Mouse (Mus musculus) lung, adult 18-20 months (tissue): ENCODE data around the gene Tbxa2r.

Experiments
- DNase-seq, 2 experiments: peaks; one replicate each; pipeline ENCODE4 v3.0.0; 2022; ENCODE audit warnings: mixed read lengths in 2 of 2

The Tbxa2r gene

DNA sequence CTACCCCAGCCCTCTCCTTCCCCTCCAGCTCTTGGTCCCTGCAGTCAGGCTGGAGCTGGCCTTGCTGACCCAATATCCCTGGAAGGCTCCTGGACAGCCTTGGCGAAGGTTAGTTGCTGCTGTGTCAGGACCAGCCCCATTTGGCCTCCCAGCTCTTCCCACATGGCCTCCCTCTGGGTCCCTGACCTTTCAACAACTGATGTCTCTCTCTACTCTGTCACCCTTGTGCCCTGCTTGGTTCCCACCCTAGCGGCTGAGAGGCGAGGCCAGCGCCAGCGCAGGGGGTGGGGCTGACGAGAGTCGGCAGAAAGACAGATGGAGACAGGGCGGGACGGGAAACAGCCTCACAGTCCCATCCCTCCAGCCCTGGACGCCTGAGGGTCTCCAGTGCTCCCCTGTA, at the start of gene Tbxa2r:
Gene Tbxa2r (plus strand): TSS at position 346 of the 400 bp plus-strand sequence.
- DNase-seq: peak; percentile 67 to 75

DNA sequence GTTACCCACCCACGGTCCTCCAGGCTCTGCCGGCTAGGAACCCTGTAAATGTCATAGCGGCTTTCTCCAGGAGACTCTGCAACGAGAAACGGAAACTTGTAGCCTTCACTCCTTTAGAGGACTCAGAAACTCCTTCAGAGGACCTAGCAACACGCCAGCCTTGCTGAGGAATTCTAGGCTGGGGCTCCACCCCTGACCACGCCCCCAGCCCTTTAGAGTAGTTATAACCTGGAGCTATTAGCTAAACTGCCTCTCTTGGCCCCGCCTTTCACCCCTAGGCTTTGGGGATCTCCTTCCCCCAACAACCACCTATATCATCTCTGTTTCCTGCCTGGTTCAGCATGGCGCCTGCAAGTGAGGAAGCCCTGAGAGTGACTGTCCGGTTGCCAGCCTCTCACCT, 49.0 kb upstream of the Tbxa2r start:
- DNase-seq: peak; percentile 52 to 71

DNA sequence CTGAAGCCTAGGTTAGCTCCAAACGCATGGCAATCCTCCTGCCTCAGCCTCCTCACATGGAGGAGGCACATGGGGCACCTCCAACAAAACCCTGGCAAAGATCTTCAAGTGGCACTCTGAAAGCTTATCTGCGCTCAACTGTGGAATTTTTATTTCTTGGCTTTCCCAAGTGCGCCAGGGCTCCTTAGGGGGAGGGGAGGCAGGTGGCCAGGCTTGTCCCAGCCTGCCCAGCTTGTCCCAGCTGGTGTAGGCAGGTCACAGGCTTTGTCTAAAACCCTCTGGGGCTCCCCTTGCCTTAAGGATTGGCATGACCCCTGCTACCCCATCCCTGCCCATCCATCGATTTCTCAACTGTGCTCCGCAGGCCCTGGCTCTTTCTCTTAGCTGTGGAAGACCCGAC, 44.3 kb upstream of the Tbxa2r start:
- DNase-seq: peak; percentile 47 to 65

DNA sequence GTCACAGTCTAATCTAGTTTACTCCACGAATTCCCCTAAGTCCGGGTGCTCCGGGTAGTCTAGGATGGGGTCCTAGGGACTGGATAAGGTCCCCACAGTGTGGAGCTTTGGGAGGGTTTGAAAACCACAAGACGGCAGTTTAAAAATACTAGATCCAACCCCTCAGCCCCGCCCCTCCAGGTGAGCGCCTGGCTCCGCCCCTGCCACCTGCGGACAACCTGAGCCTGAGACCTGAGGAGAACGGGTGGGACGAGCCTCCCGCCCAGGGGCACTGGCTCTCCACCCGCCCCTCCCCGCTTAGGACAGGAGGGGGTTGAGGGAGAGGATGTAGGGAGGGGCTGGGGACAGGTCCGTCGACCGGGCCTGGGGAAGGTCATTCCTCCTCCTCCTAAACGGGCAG, 43.8 kb upstream of the Tbxa2r start:
- DNase-seq: peak; percentile 76 to 84

DNA sequence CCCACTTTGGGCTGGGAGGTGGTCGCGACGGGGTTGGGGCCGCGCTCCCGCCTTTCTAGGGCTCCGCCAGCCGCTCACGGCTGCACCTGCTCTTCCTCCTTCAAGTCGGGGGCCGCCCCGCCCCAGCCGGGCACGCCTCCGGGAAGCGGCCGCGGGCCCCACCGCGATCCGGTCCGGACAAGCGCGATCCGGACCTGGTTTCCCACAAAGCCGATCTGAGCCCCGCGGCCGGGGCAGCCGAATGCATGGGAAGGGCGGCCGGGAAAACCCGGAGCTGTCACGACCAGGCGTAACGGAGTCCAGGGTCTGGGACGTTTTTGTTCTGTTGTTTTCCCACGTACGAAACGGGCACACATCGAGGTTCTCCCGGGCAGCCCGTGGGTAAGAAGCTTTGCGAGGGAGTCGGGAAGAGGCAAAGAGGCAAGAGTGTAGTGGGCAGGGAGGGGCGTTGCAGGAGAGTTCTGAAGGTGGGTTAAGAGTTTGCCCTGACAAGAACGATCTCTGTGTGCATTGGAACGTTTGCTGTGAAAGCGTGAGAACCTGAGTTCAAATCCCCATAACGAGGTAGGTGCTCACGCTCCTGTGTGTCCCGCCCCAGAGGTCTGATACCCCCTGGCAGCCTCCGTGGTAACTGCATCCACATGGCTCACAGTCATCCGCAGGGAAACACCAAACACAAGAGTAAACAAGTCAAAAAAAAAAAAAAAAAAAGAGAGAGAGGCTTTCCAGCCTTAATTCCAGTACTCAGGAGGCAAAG, 42.7 kb upstream of the Tbxa2r start:
- peak; percentile 91 to 94 for DNase-seq

DNA sequence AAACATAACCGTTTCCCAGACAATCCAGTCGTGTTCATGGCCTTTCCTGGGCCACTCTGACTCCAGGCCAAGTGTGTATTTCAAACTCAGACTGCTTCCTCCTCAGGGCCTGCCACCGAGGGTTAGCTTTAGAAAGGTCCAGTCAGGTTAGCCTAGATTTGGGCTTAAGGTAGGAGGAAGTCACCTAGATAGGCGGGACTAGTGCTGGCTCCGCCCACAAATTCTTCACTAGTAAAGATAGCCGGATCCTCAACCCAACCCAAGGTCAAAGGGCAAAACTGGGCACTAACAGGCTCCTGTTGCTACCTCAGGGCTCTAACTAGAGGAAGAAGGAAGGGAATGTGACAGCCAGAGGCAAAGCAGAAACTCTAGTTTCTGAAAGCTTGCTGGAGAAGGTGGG, 41.9 kb upstream of the Tbxa2r start:
- peak; percentile 61 to 70 for DNase-seq

DNA sequence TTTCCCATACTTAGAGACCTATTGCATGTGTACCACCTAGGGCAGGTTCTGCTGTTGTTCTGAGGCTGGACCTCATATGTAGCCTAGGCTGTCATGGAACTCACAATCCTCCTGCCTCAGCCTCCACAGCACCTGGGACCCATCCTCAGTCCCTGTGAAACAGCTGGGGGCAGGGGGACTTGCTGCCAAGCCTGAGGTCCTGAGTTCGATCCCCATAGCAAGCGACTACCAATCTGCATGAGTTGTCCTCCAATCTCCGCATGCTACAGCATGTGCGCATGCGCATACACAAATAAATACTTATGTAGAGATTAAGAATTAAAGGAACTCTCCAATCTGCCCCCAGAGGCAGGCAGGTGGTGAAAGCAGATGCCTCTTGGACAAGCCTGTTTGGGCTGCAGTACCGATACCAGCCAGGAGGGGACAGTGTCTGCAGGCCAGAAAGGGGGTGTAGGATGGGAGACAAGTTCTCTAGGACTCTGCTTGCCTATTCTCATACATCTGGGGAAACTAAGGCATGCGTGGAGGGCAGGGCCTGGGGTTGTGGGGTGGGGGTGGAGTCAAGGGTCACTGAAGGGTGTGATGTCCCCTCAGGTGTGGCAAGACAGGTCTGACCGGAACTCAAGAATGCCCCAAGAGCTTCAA, 40.9 kb upstream of the Tbxa2r start:
- DNase-seq: peak; percentile 61 to 67

DNA sequence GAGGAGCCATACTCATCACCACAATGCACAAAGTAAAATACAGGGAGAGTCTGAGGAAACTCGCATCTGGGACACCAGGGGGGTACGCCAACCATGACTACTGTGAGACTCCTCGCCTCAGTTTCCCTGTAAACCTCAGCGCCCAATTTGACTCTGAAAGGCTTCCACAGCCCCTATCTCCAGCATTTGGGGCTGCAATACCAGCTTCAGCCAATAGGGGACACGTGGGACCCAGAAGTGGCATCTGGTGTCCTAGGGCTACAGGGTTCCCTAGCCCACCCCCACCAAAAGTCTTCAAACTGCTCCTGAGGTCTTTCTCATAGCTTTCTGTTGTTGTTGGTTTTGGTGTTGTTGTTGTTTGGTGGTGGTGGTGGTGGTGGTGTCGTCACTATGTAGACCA, 39.9 kb upstream of the Tbxa2r start:
- no peak for DNase-seq

DNA sequence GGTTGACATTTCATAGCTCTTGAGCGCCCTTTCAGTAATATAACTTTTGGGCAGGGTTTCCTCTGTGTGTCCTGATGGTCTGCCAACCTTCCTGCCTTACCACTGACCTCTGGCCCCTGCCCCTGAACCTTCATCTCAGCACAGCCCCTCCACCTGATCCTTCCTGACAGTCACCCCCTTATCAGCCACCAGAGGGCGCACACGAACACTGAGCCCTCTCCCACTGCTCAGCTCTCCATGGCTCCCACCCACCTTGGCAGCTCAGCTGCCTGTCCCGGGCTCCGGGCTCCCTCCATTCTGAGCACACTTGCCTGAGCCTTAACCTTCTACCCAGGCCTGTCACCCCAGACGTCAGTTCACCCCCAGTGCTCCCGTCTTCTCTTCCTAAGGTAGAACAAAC, 39.3 kb upstream of the Tbxa2r start:
- DNase-seq: peak; percentile 65 to 72

DNA sequence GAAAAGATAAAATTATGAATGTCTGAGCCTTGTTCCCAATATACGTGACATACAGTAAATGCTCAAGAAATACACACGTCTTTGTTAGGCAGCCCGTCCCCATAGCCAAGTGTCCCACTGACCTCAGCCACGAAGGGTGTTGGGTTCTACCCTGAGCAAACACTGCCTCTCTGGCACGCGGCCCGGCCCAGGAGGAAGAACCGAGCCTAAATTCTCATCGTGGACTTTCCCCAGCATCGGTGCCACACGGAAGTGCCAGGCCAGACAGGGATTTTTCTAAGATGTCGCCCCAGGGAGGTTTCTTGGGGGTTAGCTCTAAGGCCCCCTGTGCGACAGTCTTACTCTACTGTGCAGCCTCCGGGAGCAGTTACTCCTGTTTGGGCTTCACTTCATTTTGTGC, 38.7 kb upstream of the Tbxa2r start:
- DNase-seq: peak; percentile 79 to 81

DNA sequence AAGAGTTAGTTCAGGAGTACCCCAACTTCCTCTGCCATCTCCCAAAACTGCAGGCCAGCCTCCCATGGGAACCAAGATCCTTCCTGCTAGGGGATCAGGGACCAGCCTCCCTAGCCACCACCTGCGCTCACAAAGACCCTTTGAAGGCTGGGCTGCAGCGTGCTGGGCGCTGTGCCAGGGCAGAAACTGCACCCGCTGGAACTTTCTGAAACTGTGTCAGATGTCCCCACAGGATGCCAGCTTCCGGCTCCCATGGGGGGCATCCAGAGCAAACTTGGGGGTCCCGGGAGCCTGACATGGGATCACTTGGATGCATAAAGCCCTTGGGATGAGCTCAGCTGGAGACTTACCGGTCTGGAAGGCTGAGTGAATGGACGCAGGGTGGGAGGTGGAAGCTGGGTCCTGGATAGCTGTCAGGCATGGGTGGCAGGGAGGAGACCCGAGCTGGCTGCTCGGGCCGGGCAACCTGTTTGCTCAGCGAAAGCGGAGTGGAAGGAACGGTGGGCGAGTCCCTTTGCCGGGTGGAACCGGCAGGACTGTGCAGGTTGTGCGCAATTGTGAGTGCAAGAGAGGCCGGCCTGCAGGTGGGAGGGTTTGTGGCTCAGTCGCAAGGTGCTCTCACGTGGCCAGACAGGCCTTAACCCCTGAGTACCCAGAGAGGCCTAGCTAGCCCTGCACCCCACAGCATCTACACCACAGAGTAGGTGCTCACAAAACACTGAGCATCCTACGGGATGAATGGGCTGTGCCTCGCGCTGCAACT, 37.7 kb upstream of the Tbxa2r start:
- peak; percentile 74 to 81 for DNase-seq

DNA sequence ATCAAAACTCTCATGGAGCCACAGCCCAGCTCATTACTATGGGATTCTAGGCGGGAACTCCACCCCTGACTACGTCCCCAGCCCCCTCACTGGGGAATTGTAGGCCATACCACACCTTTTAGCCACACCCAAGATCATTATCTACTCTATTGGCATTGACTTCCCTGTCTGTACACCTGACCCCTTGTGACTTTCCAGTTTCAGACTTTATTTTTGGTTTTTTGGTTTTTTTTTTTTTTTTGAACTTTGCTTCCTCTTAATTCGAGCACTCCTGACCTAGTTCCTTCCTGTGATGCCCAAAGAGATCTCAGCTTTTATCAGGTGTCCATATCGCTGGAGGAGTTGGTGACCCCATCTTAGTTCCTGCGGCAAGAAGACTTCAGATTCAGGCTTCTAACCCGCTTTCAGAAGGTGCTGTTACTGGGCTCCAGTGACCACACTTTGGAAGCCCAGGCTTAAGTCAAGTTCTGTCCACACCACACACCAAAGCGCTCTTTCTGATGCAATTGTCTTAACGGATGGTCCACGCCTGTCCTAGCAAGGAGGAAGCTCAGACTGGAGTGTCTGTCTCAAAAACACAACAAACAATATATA, 36.9 kb upstream of the Tbxa2r start, which contains the start of gene Tjp3:
Gene Tjp3 (minus strand): TSS at position 71 of the 594 bp plus-strand sequence.
- no peak for DNase-seq

DNA sequence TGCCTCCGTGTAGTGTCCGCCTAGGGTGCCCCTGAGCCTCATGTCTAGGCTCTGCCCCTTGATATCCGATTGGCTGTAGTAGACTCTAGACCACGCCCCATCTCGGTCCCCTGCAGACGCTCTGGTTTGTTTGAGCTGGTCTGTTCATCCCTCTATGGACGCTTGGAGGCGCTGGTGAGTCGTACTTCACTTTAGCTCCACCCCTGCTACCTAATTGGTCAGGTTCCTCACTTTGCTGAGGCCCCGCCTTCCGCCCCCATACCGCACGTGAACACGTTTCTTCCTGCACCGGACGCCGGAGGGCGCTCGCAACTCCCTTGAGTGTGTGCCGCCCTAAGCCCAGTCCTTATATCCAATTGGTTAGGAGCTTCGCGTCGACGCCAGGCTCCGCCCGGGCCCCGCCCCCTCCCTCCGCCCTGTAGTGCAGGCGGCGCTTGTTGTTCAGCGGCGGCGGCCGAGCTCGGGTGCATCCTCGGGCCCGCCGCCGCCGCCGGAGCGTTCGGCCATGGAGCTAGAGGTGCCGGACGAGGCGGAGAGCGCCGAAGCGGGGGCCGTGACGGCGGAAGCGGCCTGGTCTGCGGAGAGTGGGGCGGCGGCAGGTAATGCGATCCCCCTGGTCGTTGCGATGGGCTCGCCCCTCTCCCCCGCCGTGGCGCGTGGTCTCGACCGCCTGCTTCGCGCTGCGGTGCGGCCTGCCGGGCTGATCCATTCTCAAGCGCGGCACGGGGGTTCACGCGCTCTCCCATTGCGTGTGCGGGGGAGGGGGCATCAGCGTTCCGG, 35.8 kb upstream of the Tbxa2r start, which contains the start of gene Pip5k1c:
Gene Pip5k1c (plus strand): TSS at position 410 of the 780 bp plus-strand sequence.
- peak; percentile 100 for DNase-seq

DNA sequence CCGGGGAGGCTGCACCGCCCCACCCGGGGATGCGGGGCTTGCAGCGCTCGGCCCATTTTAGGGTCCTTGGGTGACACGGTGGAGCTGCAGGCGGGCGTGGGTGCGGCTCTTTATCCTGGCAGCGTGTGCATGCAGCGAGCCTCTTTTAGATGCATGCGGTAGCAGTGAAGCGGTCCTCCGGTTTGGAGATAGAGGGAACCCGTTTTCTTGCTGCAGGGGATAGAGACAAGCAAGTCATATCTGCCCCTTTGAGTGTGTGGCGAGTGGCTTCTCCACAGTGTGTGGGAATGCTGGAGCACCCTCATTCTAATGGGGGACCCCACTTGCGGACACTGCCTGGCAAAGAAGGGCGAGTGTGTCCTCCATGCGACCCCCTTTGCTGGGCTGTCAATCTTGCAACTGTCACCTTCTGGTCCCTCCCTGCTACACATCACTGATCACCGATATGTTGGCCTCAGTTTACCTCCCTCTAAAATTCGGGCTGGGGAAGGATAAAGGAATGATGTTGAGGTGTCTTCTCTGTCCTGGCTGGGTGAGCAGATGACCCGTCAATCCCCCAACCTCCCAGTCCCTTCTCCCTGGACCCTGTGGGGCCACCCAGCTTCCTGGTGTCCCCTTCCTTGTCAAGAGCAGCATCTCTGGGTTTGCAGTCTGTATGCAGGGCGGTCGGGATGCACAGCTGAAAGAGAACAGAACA, 35.0 kb upstream of the Tbxa2r start:
- DNase-seq: no peak

DNA sequence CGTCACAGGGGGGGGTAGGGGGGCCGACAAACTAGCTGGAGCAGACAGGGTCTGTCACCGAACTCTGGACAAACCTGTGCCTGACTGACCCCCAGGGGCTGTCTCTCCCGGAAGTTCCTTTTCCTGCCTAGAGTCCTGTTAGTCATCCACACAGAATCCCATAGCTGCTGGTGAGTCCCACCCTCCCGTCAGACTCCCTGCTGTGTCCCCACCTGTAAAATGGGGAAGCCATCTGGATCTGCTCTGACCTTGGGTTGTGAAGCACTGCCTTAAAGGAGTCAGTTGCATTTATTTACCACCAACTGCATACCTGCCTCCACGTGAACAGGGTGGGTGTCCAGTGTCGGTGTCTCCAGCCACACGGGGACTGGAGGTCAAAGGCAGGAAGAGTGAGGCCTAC, 34.1 kb upstream of the Tbxa2r start:
- DNase-seq: no peak

DNA sequence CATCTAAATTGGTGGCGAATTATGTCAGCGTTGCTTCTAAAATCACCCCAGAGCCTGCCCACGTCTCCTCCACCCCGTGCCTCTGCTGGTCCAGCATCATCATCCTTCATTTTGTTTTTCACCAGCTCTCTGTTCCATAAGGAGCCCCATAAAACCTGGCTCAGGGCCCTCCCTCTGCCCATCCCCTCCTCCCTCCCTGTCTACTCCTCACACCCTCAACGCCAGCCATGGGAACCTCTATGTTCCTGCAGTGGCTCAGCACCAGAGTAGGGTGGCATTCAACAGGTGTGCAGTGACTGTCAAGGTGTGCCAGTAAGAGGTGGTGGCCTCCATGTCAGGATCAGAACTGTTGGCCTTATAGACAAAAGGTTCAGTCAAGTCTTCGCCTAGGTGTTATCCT, 33.3 kb upstream of the Tbxa2r start:
- DNase-seq: no peak

DNA sequence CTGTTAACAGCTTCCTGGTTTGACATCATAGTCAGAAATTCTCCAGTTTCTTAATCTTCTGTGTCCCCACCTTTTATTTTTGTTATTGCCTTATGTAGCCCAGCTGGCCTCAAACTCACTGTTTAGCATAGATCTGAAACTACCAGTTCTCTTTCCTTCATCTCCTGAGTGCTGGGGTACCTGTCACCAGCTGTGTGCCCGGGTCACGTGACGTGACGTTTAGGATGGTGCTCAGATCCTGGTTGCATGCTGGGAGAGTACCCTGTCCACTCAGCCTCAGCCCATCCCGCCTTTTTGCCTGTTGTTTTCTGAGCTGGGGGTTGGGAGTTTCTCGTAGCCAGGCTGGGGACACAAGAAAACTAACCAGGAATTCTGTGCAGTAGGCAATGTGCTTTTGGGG, 31.3 kb upstream of the Tbxa2r start:
- DNase-seq: no peak

DNA sequence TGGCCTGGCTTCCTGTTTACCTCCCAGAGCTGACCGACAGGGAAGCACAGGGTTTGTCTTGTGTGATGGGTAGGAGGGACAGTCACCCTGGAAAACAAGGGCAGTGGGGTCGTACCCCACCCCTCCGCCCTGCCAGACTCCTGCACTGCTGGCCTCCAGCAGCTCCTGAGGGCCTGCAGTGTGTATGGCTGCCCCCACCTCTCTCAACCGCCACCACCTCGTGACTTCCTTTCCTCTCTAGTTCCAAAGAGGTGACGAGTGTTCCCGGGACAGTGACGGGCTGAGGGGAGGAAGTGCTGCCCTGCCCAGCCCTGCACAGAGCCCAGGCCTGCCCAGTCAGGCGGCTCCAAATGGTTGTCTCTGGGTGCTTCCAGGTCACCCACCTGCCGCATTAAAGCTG, 30.7 kb upstream of the Tbxa2r start:
- DNase-seq: peak; percentile 85

DNA sequence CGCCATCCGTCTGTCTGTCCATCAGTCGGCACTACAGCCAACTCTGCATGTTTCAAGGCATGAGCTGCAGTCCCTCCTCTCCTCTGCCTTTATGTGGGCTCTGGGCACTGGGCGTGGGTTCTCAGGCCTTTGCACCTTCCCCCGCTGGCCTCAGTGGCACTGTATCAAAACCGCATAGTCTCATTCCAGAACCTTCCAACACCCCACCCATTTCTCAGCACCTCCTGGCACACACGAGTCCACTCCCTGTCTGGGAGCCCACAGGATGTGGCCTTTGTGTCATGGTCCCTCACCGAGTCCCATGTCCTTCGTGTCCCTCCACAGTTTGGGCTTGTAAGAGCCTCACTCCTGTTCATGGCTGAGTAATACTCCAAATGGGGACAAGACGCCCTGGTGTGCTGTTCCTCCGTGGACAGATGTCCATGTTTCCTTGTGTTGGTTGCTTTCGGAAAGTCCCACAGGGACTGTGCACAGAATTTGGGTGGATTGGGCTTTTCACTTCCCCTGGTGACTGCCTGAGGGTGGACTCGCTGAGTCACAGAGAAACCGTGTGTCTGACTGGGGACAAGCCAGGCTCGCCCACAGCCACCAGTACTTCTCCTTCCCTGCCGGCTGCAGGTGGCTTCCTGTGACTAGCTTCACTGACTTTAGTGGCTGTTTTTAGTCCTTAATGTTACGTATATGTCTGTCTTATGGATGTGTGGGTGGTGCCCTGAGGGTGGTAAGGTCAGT, 30.0 kb upstream of the Tbxa2r start:
- DNase-seq: peak in 1 of 2 experiments; percentile 72

DNA sequence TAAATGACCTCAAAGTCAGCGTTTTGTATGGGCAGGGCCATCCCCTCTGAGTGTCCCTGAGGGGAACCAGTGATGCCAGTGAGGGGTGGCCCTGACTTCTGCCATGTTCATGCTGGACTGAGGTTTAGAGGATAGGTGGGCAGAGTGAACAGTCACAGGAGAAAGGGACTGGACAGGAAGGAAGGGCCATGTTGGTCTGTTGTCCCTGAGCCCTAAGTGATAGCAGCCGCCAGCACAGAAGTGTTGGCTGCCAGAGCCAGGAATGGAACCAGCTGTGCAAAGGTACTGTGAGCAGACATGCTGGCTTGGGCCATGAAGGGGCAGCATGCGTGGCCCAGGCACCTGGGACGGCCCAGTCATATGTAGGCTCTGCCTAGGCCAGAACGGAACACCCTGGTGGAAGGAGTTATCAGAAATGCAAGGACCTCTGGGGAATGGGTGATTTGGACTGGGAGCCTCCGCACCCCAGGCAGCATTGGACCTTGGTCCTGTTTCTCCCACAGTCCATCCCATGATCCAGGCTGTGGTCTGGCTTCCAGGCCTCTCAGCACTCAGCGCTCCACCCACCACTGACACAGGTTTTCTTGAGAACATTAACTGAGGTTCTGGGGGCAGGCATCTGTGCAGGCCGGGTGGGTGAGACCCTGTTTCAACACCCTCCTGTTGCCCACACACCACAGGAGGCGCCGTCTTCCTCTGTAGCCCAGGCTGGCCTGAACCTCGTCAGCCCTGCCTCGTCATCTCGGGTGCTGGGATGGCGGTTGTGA, 28.8 kb upstream of the Tbxa2r start:
- DNase-seq: no peak
